ENCODE assay signal across 30 mouse cellular contexts in the genomic region with DNA sequence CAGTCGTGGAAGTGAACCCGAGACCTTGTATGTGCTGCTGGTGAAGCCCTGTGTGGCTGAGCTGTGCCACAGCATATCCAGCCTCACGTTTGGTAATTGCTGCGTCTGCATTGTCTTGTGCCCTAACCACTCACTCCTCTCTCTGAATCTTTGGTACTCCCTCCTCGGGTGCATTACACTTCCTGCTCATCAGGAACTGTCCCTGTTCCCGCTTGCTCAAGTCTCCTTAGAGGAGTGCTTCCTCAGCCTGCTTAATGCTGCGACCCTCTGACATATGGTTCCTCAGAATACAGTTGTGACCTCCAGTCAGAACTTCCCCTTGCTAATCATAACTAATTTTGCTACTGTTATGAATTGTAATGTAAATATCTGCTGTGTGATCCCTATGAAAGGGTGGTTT. TPM values are rescaled to one million over a fixed set of nuclear protein-coding genes. Genes with fewer than 3 reads are reported as not detected.
DNase-seq lines count a peak whose midpoint lies in the region; ATAC-seq and TF ChIP-seq lines count a peak whose summit lies in the region.
"Had no signal": no experiment of that assay in that cellular context is flagged by ENCODE, and none has a peak within 500 bp of the region (broad histone marks: within the 10 kb centered on the region; RNA-seq: fewer than 3 reads in every experiment).

No protein-coding gene starts in this region.

- no peak overlapping the region for H3K4me2 ChIP-seq in lung, embryonic 15.5 days
- H3K4me2 ChIP-seq in intestine, embryonic 14.5 days (ENCODE audit: low read length) = no peak overlapping the region
- H3K4me2 ChIP-seq: heart, embryonic 15.5 days; hindbrain, embryonic 14.5 days; limb, embryonic 15.5 days; neural tube, embryonic 13.5 days had no signal

- no peak for TF ChIP-seq RAD21 in MEL (IDR thresholded peaks at IDR 0.05; ENCODE audit: low read depth, low read length)

- no peak for TF ChIP-seq POLR2A in lung, adult 2 months (IDR thresholded peaks at IDR 0.05; ENCODE audit: borderline replicate concordance, extremely low read depth, low read depth, low read length)
- TF ChIP-seq POLR2A in MEL (IDR thresholded peaks at IDR 0.05; ENCODE audit: control insufficient read depth in 1 of 2, insufficient read depth in 1 of 2, low read depth in 1 of 2, low read length in 2 of 2, poor library complexity in 1 of 2) = no peak
- TF ChIP-seq POLR2A in small intestine, adult 2 months (IDR thresholded peaks at IDR 0.05; ENCODE audit: low read depth, low read length) = no peak

- DNase-seq in lung, adult 2 months = no peak
- DNase-seq in MEL (ENCODE audit: low read depth, low spot score) = peak; percentile 23
- no peak for DNase-seq in intestine, embryonic 14.5 days (ENCODE audit: low spot score)
- DNase-seq in urinary bladder, postnatal 4 days (ENCODE audit: low spot score in 2 of 2) = no peak
- no peak for DNase-seq in cerebellum, adult 18-20 months
- DNase-seq: adrenal gland, adult 2 months; B cell, adult 2 months; cerebellum, adult 11-12 months; cerebellum, postnatal 14 days; forebrain, postnatal 0 days; gastrocnemius, postnatal 25 days; heart, postnatal 36 days; kidney, adult 11 months; left cerebral cortex, postnatal 4 days; midbrain, embryonic 14.5 days; thymus, postnatal 36 days had no signal

- no peaks in the 10 kb centered on the region for H3K4me1 ChIP-seq in lung, embryonic 15.5 days
- peaks cover 6% of the 10 kb centered on the region for H3K4me1 ChIP-seq in lung, adult 2 months (ENCODE audit: control insufficient read depth, insufficient read depth, low read length)
- H3K4me1 ChIP-seq in MEL (ENCODE audit: control insufficient read depth in 1 of 2, insufficient read depth in 2 of 2, low read length in 2 of 2) = peaks cover 0 to 2% of the 10 kb centered on the region in 2 experiments; a peak in 1 of 4 replicates
- H3K4me1 ChIP-seq in intestine, embryonic 14.5 days (replicated peaks; ENCODE audit: control insufficient read depth, insufficient read depth, low read length) = no peaks in the 10 kb centered on the region
- peaks cover 8% of the 10 kb centered on the region; the same call in 1 of the 2 replicates for H3K4me1 ChIP-seq in small intestine, adult 2 months (ENCODE audit: control insufficient read depth, insufficient read depth, insufficient read length, low read length)
- H3K4me1 ChIP-seq: forebrain, embryonic 10.5 days; heart, embryonic 15.5 days; limb, embryonic 15.5 days; neural tube, embryonic 13.5 days had no signal

- WGBS in lung, embryonic 15.5 days = 56% methylated on average over 7 of the region's 7 CpGs
- 56% methylated on average over 7 of the region's 7 CpGs for WGBS in lung, adult 2 months
- 62% methylated on average over 7 of the region's 7 CpGs for WGBS in intestine, embryonic 14.5 days
- 76% methylated on average over 7 of the region's 7 CpGs for WGBS in small intestine, adult 2 months

- 0 out of 2 replicates have a peak overlapping the region, but pooled peaks have one; percentile 36 for H3K27ac ChIP-seq in lung, embryonic 15.5 days
- H3K27ac ChIP-seq in MEL (ENCODE audit: control insufficient read depth, low read depth, low read length) = no peak overlapping the region
- 0 out of 2 replicates have a peak overlapping the region, but pooled peaks have one; percentile 10 for H3K27ac ChIP-seq in intestine, embryonic 14.5 days (ENCODE audit: low read depth)
- peak overlapping the region; percentile 71 for H3K27ac ChIP-seq in small intestine, adult 2 months (ENCODE audit: insufficient read depth, low read depth, low read length)
- H3K27ac ChIP-seq: forebrain, embryonic 10.5 days; heart, embryonic 15.5 days; hindbrain, embryonic 14.5 days; kidney, postnatal 0 days; left cerebral cortex, adult 2 months; limb, embryonic 15.5 days; neural tube, embryonic 13.5 days had no signal

- H3K27me3 ChIP-seq in lung, embryonic 15.5 days = no peaks in the 10 kb centered on the region
- H3K27me3 ChIP-seq in MEL (ENCODE audit: control insufficient read depth in 1 of 2, insufficient read depth in 2 of 2, low read length in 2 of 2) = no peaks in the 10 kb centered on the region
- H3K27me3 ChIP-seq in intestine, embryonic 14.5 days (replicated peaks; ENCODE audit: control insufficient read depth, insufficient read depth, low read length) = no peaks in the 10 kb centered on the region
- no peaks in the 10 kb centered on the region for H3K27me3 ChIP-seq in small intestine, adult 2 months (ENCODE audit: control insufficient read depth, insufficient read depth, low read length)
- H3K27me3 ChIP-seq: CH12.LX; heart, embryonic 15.5 days; limb, embryonic 15.5 days; megakaryocyte, embryonic 14.5 days; neural tube, embryonic 13.5 days had no signal

- no peak overlapping the region for H3K4me3 ChIP-seq in lung, embryonic 15.5 days
- H3K4me3 ChIP-seq in lung, adult 2 months (replicated peaks; ENCODE audit: extremely low read depth, low read depth, low read length) = no peak overlapping the region
- H3K4me3 ChIP-seq in MEL (ENCODE audit: control insufficient read depth in 1 of 2, insufficient read depth in 1 of 2, low read depth in 2 of 2, low read length in 2 of 2) = no peak overlapping the region
- no peak overlapping the region for H3K4me3 ChIP-seq in intestine, embryonic 14.5 days (ENCODE audit: low read depth, low read length)
- H3K4me3 ChIP-seq in small intestine, adult 2 months (ENCODE audit: low read depth, low read length) = no peak overlapping the region
- H3K4me3 ChIP-seq: forebrain, embryonic 10.5 days; heart, embryonic 15.5 days; left cerebral cortex, adult 2 months; limb, embryonic 15.5 days; megakaryocyte, embryonic 14.5 days; neural tube, embryonic 13.5 days had no signal

- no peak for TF ChIP-seq CTCF in lung, adult 2 months (IDR thresholded peaks at IDR 0.05; ENCODE audit: insufficient read depth, low read length)
- TF ChIP-seq CTCF in MEL (IDR thresholded peaks at IDR 0.05 in 2 of 3, conservative IDR thresholded peaks at IDR 0.05 in 1 of 3; ENCODE audit: control insufficient read depth in 1 of 3, insufficient read depth in 1 of 3, low read depth in 2 of 3, low read length in 3 of 3, poor library complexity in 1 of 3, severe bottlenecking in 1 of 3) = no peak
- TF ChIP-seq CTCF in small intestine, adult 2 months (IDR thresholded peaks at IDR 0.05; ENCODE audit: extremely low read depth, insufficient read length, insufficient replicate concordance, low read depth, low read length) = no peak

- H3K79me2 ChIP-seq in MEL (ENCODE audit: control insufficient read depth, insufficient read depth, low read length, poor library complexity) = 0 out of 2 replicates have a peak, but pooled peaks cover 2% of the 10 kb centered on the region

- H3K9me3 ChIP-seq in lung, embryonic 15.5 days = no peaks in the 10 kb centered on the region
- no peaks in the 10 kb centered on the region for H3K9me3 ChIP-seq in MEL (replicated peaks; ENCODE audit: insufficient read depth, low read length)
- no peaks in the 10 kb centered on the region for H3K9me3 ChIP-seq in intestine, embryonic 14.5 days (ENCODE audit: control insufficient read depth, low read length)
- H3K9me3 ChIP-seq: forebrain, embryonic 10.5 days; G1E; heart, embryonic 15.5 days; limb, embryonic 15.5 days; megakaryocyte, embryonic 14.5 days; neural tube, embryonic 13.5 days had no signal

- peaks cover 43% of the 10 kb centered on the region; the same call in 1 of the 2 replicates for H3K36me3 ChIP-seq in lung, embryonic 15.5 days
- H3K36me3 ChIP-seq in MEL (ENCODE audit: control insufficient read depth in 1 of 2, insufficient read depth in 2 of 2, low read length in 2 of 2) = peaks cover 4 to 17% of the 10 kb centered on the region in 2 experiments
- peaks cover 53% of the 10 kb centered on the region for H3K36me3 ChIP-seq in intestine, embryonic 14.5 days (ENCODE audit: control insufficient read depth, insufficient read depth, low read length)
- H3K36me3 ChIP-seq in small intestine, adult 2 months (ENCODE audit: control insufficient read depth, insufficient read depth, low read length) = peaks cover 43% of the 10 kb centered on the region

- ATAC-seq in lung, embryonic 15.5 days (ENCODE audit: borderline replicate concordance, extremely low read depth, low FRiP score, low TSS enrichment) = no peak
- ATAC-seq in intestine, embryonic 14.5 days (replicated peaks; ENCODE audit: low FRiP score, low TSS enrichment, low read depth) = no peak
- ATAC-seq: forebrain, postnatal 0 days had no signal

- TF ChIP-seq EP300 in MEL (IDR thresholded peaks at IDR 0.05; ENCODE audit: low read depth in 1 of 2, low read length in 2 of 2) = no peak

- H3K9ac ChIP-seq in lung, embryonic 15.5 days = no peak overlapping the region
- H3K9ac ChIP-seq in MEL (ENCODE audit: control insufficient read depth, low read depth, low read length, poor library complexity, severe bottlenecking) = no peak overlapping the region
- no peak overlapping the region for H3K9ac ChIP-seq in intestine, embryonic 14.5 days (ENCODE audit: low read length)
- H3K9ac ChIP-seq: forebrain, postnatal 0 days; heart, embryonic 15.5 days; hindbrain, embryonic 14.5 days; limb, embryonic 15.5 days; neural tube, embryonic 13.5 days had no signal

TF ChIP-seq in MEL, 35 proteins besides CTCF, POLR2A, EP300 and RAD21:
- TF ChIP-seq NELFE (IDR thresholded peaks at IDR 0.05; ENCODE audit: low read depth, low read length) (no peak), MEF2A (IDR thresholded peaks at IDR 0.05; ENCODE audit: extremely low read depth, insufficient replicate concordance, low read depth, low read length, poor library complexity, severe bottlenecking) (no peak)
TF ChIP-seq in MEL: peak in this region for 0.

RNA-seq across cellular contexts. Expression of a gene that starts 34.2 kb away (rescaled TPM):
- polyA plus RNA-seq in lung, embryonic 15.5 days (2015; fragmentation: Nextera tagmentation; extraction: Ambion mirVana) = 0.99 and 1.4 TPM in 2 replicates
- polyA plus RNA-seq in lung, adult 2 months (2012; rRNA removed) = 0.85 TPM in 1 of 2 replicates, not detected in the other
- 17.9 and 23.9 TPM in 2 replicates for total RNA-seq in MEL (2012; rRNA removed)
- not detected for polyA plus RNA-seq in MEL (2012; ENCODE audit: insufficient read depth in 1 of 2, insufficient read length in 2 of 2, low read depth in 1 of 2, low replicate concordance in 2 of 2, missing spikeins in 1 of 2)
- polyA plus RNA-seq in intestine, embryonic 14.5 days (2014; fragmentation: Nextera tagmentation; extraction: Ambion mirVana) = 1.4 and 1.7 TPM in 2 replicates
- not detected in 2 replicates for polyA plus RNA-seq in small intestine, adult 2 months (2012; rRNA removed)
- total RNA-seq: forebrain, postnatal 0 days; left cerebral cortex, postnatal 4 days had no signal
- polyA plus RNA-seq: embryonic facial prominence, embryonic 11.5 days; forebrain, embryonic 10.5 days; heart, embryonic 15.5 days; large intestine, adult 2 months had no signal

RNA-seq across cellular contexts. Expression of a gene that starts 34.7 kb away (rescaled TPM):
- polyA plus RNA-seq in lung, embryonic 15.5 days (2015; fragmentation: Nextera tagmentation; extraction: Ambion mirVana) = 76.2 and 83.2 TPM in 2 replicates
- polyA plus RNA-seq in lung, adult 2 months (2012; rRNA removed) = 73.4 and 92.4 TPM in 2 replicates
- total RNA-seq in MEL (2012; rRNA removed) = 99.2 and 113 TPM in 2 replicates
- polyA plus RNA-seq in MEL (2012; ENCODE audit: insufficient read depth in 1 of 2, insufficient read length in 2 of 2, low read depth in 1 of 2, low replicate concordance in 2 of 2, missing spikeins in 1 of 2) = 100 to 1,000 TPM in 1 of 2 experiments, 10 to 100 TPM in 1; 81.1 to 149 TPM
- polyA plus RNA-seq in intestine, embryonic 14.5 days (2014; fragmentation: Nextera tagmentation; extraction: Ambion mirVana) = 93.2 and 98.0 TPM in 2 replicates
- polyA plus RNA-seq in small intestine, adult 2 months (2012; rRNA removed) = 64.4 and 103 TPM in 2 replicates
